Mouse (Mus musculus): ENCODE results near the gene Cog2. TPM values are rescaled to one million over a fixed set of nuclear protein-coding genes. Genes with fewer than 3 reads are reported as not detected.

Cog2 gene
- polyA plus RNA-seq, 1 experiment: 27.6 TPM

DNA sequence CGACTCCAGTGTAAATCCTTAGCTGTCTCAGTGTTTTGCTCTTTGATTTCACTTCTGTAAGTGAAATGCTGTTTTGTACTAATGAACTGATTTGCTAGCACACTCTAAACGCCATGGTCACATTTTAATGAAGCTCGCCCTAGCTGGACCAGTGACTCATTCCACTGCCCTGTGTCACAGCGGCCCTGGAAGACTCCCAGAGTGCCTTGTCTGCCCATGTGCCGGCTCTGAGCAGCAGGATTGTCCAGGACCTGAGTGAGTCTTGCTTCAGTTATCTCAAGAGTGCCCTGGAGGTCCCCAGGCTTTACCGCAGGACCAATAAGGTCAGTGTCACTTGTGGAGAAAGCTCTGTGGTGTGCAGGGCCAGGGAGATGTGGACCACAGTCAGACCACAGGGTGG, 25.8 kb downstream of the Cog2 start:
- H3K79me2 ChIP-seq (ENCODE audit: control insufficient read depth, insufficient read depth): no peaks in the 10 kb centered on the region
- no peaks in the 10 kb centered on the region for H3K79me3 ChIP-seq (ENCODE audit: low read depth)
- no peak overlapping the region for H3K4me3 ChIP-seq (ENCODE audit: insufficient read depth, poor library complexity, severe bottlenecking)
- no peak overlapping the region for H3ac ChIP-seq (ENCODE audit: control insufficient read depth, insufficient read length, low read depth)
- H3K36me3 ChIP-seq (ENCODE audit: control insufficient read depth, insufficient read depth): peaks cover 41% of the 10 kb centered on the region
- TF ChIP-seq USF1 (IDR thresholded peaks at IDR 0.05; ENCODE audit: low read depth) (no peak), MYOG (IDR thresholded peaks at IDR 0.05; ENCODE audit: control insufficient read depth, extremely low read depth, insufficient read length) (no peak), MAX (IDR thresholded peaks at IDR 0.05) (no peak), MYOD1 (IDR thresholded peaks at IDR 0.05; ENCODE audit: control insufficient read depth, insufficient read length, low read depth) (no peak), CTCF (IDR thresholded peaks at IDR 0.05; ENCODE audit: control insufficient read depth, insufficient read depth, insufficient read length) (no peak), FOSL1 (IDR thresholded peaks at IDR 0.05; ENCODE audit: insufficient read depth, low read length, poor library complexity, severe bottlenecking) (no peak), CEBPB (IDR thresholded peaks at IDR 0.05; ENCODE audit: low read depth) (no peak)
- no peaks in the 10 kb centered on the region for H3K27me3 ChIP-seq (ENCODE audit: control insufficient read depth, insufficient read depth, insufficient read length)

DNA sequence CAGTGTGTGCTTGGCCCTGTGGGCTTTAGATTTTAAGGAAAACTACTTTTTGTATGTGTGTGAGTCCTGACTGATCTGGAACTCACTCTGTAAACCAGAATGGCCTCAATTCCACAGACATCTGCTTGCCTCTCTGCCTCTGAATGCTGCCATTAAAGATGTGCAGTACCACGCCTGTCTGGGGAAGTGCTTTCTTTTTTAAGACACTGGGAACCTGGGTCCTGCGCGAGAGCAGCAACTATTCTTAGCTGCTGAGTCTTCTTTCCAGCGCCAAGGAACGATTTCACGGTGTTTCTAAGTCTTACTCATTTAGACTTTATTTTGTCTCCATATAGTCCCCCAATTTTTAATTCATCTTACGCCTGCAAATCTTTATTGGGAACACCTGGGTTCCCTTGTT, 26.2 kb downstream of the Cog2 start:
- peaks cover 41% of the 10 kb centered on the region for H3K36me3 ChIP-seq (ENCODE audit: control insufficient read depth, insufficient read depth)

DNA sequence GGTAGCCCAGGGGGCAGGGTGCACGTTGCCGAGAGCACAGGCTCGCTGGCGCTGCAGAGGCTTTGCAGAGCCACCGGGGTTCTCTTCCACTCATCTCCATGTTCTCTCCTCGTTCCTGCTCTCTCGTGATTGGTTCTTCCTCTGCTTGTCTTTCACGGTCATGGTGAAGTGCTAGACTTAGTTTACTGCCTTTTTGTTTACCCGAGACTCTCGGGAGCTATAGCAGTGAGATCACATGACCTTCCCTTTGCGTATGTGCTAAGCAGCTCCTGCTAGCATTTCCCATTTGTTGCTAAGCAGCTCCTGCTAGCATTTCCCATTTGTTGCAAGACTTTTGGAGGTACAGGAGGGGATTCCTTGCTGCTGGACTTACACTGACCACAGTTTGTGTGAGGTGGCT, 26.7 kb downstream of the Cog2 start:
- Histone ChIP-seq H3ac (ENCODE audit: control insufficient read depth, insufficient read length, low read depth) (no peak overlapping the region), H3K36me3 (ENCODE audit: control insufficient read depth, insufficient read depth) (peaks cover 42% of the 10 kb centered on the region), H3K4me3 (ENCODE audit: insufficient read depth, poor library complexity, severe bottlenecking) (no peak overlapping the region), H3K27me3 (ENCODE audit: control insufficient read depth, insufficient read depth, insufficient read length) (no peaks in the 10 kb centered on the region), H3K79me2 (ENCODE audit: control insufficient read depth, insufficient read depth) (no peaks in the 10 kb centered on the region), H3K79me3 (ENCODE audit: low read depth) (no peaks in the 10 kb centered on the region)
- no peak for TF ChIP-seq MAX (IDR thresholded peaks at IDR 0.05)
- TF ChIP-seq FOSL1 (IDR thresholded peaks at IDR 0.05; ENCODE audit: insufficient read depth, low read length, poor library complexity, severe bottlenecking): no peak
- TF ChIP-seq CEBPB (IDR thresholded peaks at IDR 0.05; ENCODE audit: low read depth): no peak
- no peak for TF ChIP-seq USF1 (IDR thresholded peaks at IDR 0.05; ENCODE audit: low read depth)
- no peak for TF ChIP-seq CTCF (IDR thresholded peaks at IDR 0.05; ENCODE audit: control insufficient read depth, insufficient read depth, insufficient read length)
- TF ChIP-seq MYOD1 (IDR thresholded peaks at IDR 0.05; ENCODE audit: control insufficient read depth, insufficient read length, low read depth): no peak
- no peak for TF ChIP-seq MYOG (IDR thresholded peaks at IDR 0.05; ENCODE audit: control insufficient read depth, extremely low read depth, insufficient read length)

More for the DNA sequence above, 26.2 kb downstream of the Cog2 start:
- Histone ChIP-seq H3K79me2 (ENCODE audit: control insufficient read depth, insufficient read depth) (no peaks in the 10 kb centered on the region), H3K79me3 (ENCODE audit: low read depth) (no peaks in the 10 kb centered on the region), H3ac (ENCODE audit: control insufficient read depth, insufficient read length, low read depth) (no peak overlapping the region), H3K4me3 (ENCODE audit: insufficient read depth, poor library complexity, severe bottlenecking) (no peak overlapping the region), H3K27me3 (ENCODE audit: control insufficient read depth, insufficient read depth, insufficient read length) (no peaks in the 10 kb centered on the region)
- no peak for TF ChIP-seq USF1 (IDR thresholded peaks at IDR 0.05; ENCODE audit: low read depth)
- TF ChIP-seq MYOD1 (IDR thresholded peaks at IDR 0.05; ENCODE audit: control insufficient read depth, insufficient read length, low read depth): no peak
- TF ChIP-seq MAX (IDR thresholded peaks at IDR 0.05): no peak
- TF ChIP-seq CTCF (IDR thresholded peaks at IDR 0.05; ENCODE audit: control insufficient read depth, insufficient read depth, insufficient read length): no peak
- TF ChIP-seq FOSL1 (IDR thresholded peaks at IDR 0.05; ENCODE audit: insufficient read depth, low read length, poor library complexity, severe bottlenecking): no peak

DNA sequence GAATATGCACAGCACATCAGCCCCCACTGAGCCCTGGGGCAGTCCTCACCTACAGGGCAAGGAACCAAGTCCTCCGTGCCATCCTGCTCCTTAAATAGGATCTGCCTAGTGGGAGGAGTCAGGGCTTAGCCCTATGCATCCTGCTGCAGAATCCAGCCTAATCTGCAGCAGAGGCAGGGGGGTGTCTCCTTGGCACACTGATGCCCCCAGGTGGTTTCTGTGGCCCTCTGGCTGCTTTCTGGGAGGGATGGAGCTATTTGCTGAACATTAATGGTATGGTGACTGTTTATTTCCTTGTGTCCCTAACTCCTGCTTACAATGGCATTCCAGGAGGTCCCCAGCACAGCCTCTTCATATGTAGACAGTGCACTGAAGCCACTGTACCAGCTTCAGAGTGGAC, 27.6 kb downstream of the Cog2 start:
- H3ac ChIP-seq (ENCODE audit: control insufficient read depth, insufficient read length, low read depth): no peak overlapping the region
- H3K27me3 ChIP-seq (ENCODE audit: control insufficient read depth, insufficient read depth, insufficient read length): no peaks in the 10 kb centered on the region
- peaks cover 47% of the 10 kb centered on the region for H3K36me3 ChIP-seq (ENCODE audit: control insufficient read depth, insufficient read depth)
- no peak overlapping the region for H3K4me3 ChIP-seq (ENCODE audit: insufficient read depth, poor library complexity, severe bottlenecking)
- TF ChIP-seq MYOG (IDR thresholded peaks at IDR 0.05; ENCODE audit: control insufficient read depth, extremely low read depth, insufficient read length) (no peak), MAX (IDR thresholded peaks at IDR 0.05) (no peak), CEBPB (IDR thresholded peaks at IDR 0.05; ENCODE audit: low read depth) (no peak), MYOD1 (IDR thresholded peaks at IDR 0.05; ENCODE audit: control insufficient read depth, insufficient read length, low read depth) (no peak), USF1 (IDR thresholded peaks at IDR 0.05; ENCODE audit: low read depth) (no peak)
- H3K79me3 ChIP-seq (ENCODE audit: low read depth): no peaks in the 10 kb centered on the region
- H3K79me2 ChIP-seq (ENCODE audit: control insufficient read depth, insufficient read depth): no peaks in the 10 kb centered on the region

DNA sequence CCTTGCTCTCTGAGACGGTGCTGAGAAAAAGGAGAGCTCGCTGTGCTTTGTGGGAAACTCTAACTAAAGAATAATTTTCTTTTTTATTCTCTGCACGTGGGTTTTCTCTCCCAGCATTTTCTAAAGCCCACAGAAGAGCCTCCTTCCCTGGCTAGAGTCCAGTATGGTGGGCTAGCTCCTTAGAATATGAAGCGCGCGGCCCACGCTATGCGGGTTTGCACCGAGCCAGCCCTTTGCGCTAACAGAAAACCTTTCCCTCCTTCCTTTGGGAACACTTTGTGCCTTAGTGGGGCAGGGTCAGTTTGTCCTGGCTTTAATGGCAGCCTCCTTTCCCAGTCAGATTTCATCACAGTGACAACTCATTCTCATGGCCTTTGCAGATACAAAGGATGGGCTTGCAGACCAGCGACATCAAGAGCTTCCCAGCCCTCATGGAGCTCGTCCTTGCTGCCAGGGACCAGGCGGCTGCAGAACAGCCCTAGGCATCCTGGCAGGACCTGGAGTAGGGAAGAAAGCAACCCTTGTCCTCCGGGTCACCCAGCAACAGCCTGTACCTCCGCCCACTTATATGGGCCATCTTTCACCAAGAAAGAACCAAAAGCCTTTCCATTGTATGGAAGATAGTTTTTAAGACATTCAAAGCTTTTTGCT, 30.6 kb downstream of the Cog2 start:
- no peak for TF ChIP-seq USF1 (IDR thresholded peaks at IDR 0.05; ENCODE audit: low read depth)
- no peak for TF ChIP-seq FOSL1 (IDR thresholded peaks at IDR 0.05; ENCODE audit: insufficient read depth, low read length, poor library complexity, severe bottlenecking)
- TF ChIP-seq MAX (IDR thresholded peaks at IDR 0.05): no peak
- no peak for TF ChIP-seq MYOG (IDR thresholded peaks at IDR 0.05; ENCODE audit: control insufficient read depth, extremely low read depth, insufficient read length)
- TF ChIP-seq CTCF (IDR thresholded peaks at IDR 0.05; ENCODE audit: control insufficient read depth, insufficient read depth, insufficient read length): no peak
- no peak for TF ChIP-seq CEBPB (IDR thresholded peaks at IDR 0.05; ENCODE audit: low read depth)
- no peak for TF ChIP-seq MYOD1 (IDR thresholded peaks at IDR 0.05; ENCODE audit: control insufficient read depth, insufficient read length, low read depth)
- H3K27me3 ChIP-seq (ENCODE audit: control insufficient read depth, insufficient read depth, insufficient read length): no peaks in the 10 kb centered on the region
- no peaks in the 10 kb centered on the region for H3K79me3 ChIP-seq (ENCODE audit: low read depth)
- no peak overlapping the region for H3ac ChIP-seq (ENCODE audit: control insufficient read depth, insufficient read length, low read depth)
- peaks cover 42% of the 10 kb centered on the region for H3K36me3 ChIP-seq (ENCODE audit: control insufficient read depth, insufficient read depth)
- no peak overlapping the region for H3K4me3 ChIP-seq (ENCODE audit: insufficient read depth, poor library complexity, severe bottlenecking)
- H3K79me2 ChIP-seq (ENCODE audit: control insufficient read depth, insufficient read depth): no peaks in the 10 kb centered on the region
